Mouse (Mus musculus): ENCODE measurements around the gene Gm10717.
"Not testable (repeated sequence)": the region's sequence is repeated elsewhere in the genome, so short reads cannot be mapped to it uniquely, and the experiment has no call there.

Gene Gm10717

GRCm38 (mm10) chr9:3023985-3024648, 1.1 kb upstream of the Gm10717 start:
- DNase-seq (ENCODE audit: low spot score in 2 of 2) = peak; percentile 73 to 85

DNA sequence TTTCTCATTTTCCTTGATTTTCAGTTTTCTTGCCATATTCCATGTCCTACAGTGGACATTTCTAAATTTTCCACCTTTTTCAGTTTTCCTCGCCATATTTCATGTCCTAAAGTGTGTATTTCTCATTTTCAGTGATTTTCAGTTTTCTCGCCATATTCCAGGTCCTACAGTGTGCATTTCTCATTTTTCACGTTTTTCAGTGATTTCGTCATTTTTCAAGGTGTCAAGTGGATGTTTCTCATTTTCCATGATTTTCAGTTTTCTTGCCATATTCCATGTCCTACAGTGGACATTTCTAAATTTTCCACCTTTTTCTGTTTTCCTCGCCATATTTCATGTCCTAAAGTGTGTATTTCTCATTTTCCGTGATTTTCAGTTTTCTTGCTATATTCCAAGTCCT, 436 bp downstream of the Gm10717 start:
- peak; percentile 67 to 85 for DNase-seq (ENCODE audit: low spot score in 2 of 2)

DNA sequence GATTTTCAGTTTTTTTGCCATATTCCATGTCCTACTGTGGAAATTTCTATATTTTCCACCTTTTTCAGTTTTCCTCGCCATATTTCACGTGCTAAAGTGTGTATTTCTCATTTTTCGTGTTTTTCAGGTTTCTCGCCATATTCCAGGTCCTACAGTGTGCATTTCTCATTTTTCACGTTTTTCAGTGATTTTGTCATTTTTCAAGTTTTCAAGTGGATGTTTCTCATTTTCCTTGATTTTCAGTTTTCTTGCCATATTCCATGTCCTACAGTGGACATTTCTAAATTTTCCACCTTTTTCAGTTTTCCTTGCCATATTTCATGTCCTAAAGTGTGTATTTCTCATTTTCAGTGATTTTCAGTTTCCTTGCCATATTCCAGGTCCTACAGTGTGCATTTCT, 919 bp downstream of the Gm10717 start:
- DNase-seq (ENCODE audit: low spot score in 2 of 2) = not testable (repeated sequence)

- not testable (repeated sequence) for DNase-seq (ENCODE audit: low spot score in 2 of 2)
Measured at GRCm38 (mm10) chr9:3026741-3027140, 1.5 kb downstream of the Gm10717 start.

DNA sequence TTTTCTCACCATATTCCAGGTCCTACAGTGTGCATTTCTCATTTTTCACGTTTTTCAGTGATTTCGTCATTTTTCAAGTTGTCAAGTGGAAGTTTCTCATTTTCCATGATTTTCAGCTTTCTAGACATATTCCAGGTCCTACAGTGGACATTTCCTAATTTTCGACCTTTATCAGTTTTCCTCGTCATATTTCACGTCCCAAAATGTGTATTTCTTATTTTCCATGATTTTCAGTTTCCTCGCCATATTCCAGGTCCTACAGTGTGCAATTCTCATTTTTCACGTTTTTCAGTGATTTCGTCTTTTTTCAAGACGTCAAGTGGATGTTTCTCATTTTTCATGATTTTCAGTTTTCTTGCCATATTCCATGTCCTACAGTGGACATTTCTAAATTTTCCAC, 2.0 kb downstream of the Gm10717 start:
- DNase-seq (ENCODE audit: low spot score in 2 of 2) = not testable (repeated sequence)

DNA sequence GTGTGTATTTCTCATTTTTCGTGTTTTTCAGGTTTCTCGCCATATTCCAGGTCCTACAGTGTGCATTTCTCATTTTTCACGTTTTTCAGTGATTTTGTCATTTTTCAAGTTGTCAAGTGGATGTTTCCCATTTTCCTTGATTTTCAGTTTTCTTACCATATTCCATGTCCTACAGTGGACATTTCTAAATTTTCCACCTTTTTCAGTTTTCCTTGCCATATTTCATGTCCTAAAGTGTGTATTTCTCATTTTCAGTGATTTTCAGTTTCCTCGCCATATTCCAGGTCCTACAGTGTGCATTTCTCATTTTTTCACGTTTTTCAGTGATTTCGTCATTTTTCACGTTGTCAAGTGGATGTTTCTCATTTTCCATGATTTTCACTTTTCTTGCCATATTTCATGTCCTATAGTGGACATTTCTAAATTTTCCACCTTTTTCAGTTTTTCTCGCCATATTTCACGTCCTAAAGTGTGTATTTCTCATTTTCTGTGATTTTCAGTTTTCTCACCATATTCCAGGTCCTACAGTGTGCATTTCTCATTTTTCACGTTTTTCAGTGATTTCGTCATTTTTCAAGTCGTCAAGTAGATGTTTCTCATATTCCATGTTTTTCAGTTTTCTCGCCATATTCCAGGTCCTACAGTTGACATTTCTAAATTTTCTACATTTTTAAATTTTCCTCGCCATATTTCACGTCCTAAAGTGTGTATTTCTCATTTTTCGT, 4.2 kb downstream of the Gm10717 start:
- DNase-seq (ENCODE audit: low spot score in 2 of 2) = peak; percentile 9 to 25

- DNase-seq (ENCODE audit: low spot score in 2 of 2) = not testable (repeated sequence)
Measured at GRCm38 (mm10) chr9:3030677-3031318, 5.6 kb downstream of the Gm10717 start.

DNA sequence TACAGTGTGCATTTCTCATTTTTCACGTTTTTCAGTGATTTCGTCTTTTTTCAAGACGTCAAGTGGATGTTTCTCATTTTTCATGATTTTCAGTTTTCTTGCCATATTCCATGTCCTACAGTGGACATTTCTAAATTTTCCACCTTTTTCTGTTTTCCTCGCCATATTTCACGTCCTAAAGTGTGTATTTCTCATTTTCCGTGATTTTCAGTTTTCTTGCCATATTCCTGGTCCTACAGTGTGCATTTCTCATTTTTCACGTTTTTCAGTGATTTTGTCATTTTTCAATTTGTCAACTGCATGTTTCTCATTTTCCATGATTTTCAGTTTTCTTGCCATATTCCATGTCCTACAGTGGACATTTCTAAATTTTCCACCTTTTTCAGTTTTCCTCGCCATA, 9.1 kb downstream of the Gm10717 start, which contains the start of gene Gm17535:
TSS of gene Gm17535 (plus strand) at position 301 of the 400 bp plus-strand sequence.
- not testable (repeated sequence) for DNase-seq (ENCODE audit: low spot score in 2 of 2)

GRCm38 (mm10) chr9:3036577-3036976, 11.4 kb downstream of the Gm10717 start, which contains the start of gene Gm10715:
TSS of gene Gm10715 (plus strand) at chr9:3036877.
- DNase-seq (ENCODE audit: low spot score in 2 of 2) = not testable (repeated sequence)

GRCm38 (mm10) chr9:3038161-3038560, 12.9 kb downstream of the Gm10717 start:
- DNase-seq (ENCODE audit: low spot score in 2 of 2) = not testable (repeated sequence)
